Mouse (Mus musculus) thymus, adult 2 months (tissue): ENCODE results near the gene Rhoq. TPM values are rescaled to one million over a fixed set of nuclear protein-coding genes. Genes with fewer than 3 reads are reported as not detected.

Experiments
- DNase-seq: peaks from one replicate; pipeline ENCODE4 v3.0.0; 2021
- H3K27ac ChIP-seq: fragments of 200-500 bp; 2 replicates; pipeline ENCODE4 v1.5.1; 2012; ENCODE audit warnings: low read length, control low read depth; ENCODE audit not compliant: control insufficient read depth, insufficient read depth
- H3K27me3 ChIP-seq: fragments of 200-500 bp; 2 replicates; pipeline ENCODE4 v1.6.1; 2012; ENCODE audit warnings: mild to moderate bottlenecking, low read length, moderate library complexity, mixed read lengths; ENCODE audit not compliant: control insufficient read depth, insufficient read depth
- H3K36me3 ChIP-seq: fragments of 200-500 bp; 2 replicates; pipeline ENCODE4 v1.6.1; 2012; ENCODE audit warnings: mild to moderate bottlenecking, low read length, moderate library complexity; ENCODE audit not compliant: control insufficient read depth, insufficient read depth
- H3K4me1 ChIP-seq: fragments of 200-500 bp; replicated peaks from 2 replicates; pipeline ENCODE4 v1.6.1; 2012; ENCODE audit warnings: low read length; ENCODE audit not compliant: control insufficient read depth, insufficient read depth
- H3K4me3 ChIP-seq: fragments of 200-500 bp; 2 replicates; pipeline ENCODE4 v1.5.1; 2012; ENCODE audit warnings: mild to moderate bottlenecking, low read length, control low read depth, moderate library complexity; ENCODE audit not compliant: control insufficient read depth, insufficient read depth
- CTCF ChIP-seq: fragments of 200-500 bp; IDR thresholded peaks from 2 replicates; pipeline ENCODE4 v1.5.1; 2012; ENCODE audit warnings: mild to moderate bottlenecking, control low read depth, low read length, moderate library complexity, borderline replicate concordance; ENCODE audit not compliant: control insufficient read depth, poor library complexity, insufficient read depth; ENCODE audit errors: extremely low read depth
- POLR2A ChIP-seq: fragments of 200-500 bp; IDR thresholded peaks from 2 replicates; pipeline ENCODE4 v1.6.1; 2012; ENCODE audit warnings: mild to moderate bottlenecking, low read length, control low read depth, moderate library complexity; ENCODE audit not compliant: control insufficient read depth, poor library complexity, insufficient read depth; ENCODE audit errors: extremely low read depth
- WGBS: fragments of 180-500 bp; shearing (Covaris S2); methylation state at CpG from one replicate; pipeline ENCODE4 v1.1.7; 2018; 5-methylcytosine and 5-hydroxymethylcytosine counted together
- polyA plus RNA-seq: library from polyadenylated mRNA; depleted of rRNA; stranded (reverse); fragments of >200 nt; gene quantifications from 2 replicates; pipeline ENCODE4 v1.2.3, GENCODE M21; 2012

Rhoq gene
- polyA plus RNA-seq, 1 experiment, result 14.5 TPM

- DNase-seq, result no peak
- H3K27ac ChIP-seq, result no peak overlapping the region
- TF ChIP-seq CTCF, result no peak
- no peak for TF ChIP-seq POLR2A
- 0 out of 2 replicates have a peak, but pooled peaks cover 3% of the 10 kb centered on the region for H3K27me3 ChIP-seq
- WGBS, result 63% methylated on average over 8 of the region's 8 CpGs
- peaks cover 21% of the 10 kb centered on the region for H3K4me1 ChIP-seq
- H3K36me3 ChIP-seq, result no peaks in the 10 kb centered on the region
- H3K4me3 ChIP-seq, result no peak overlapping the region
These were observed 1.5 kb upstream of the Rhoq start for GRCm38 (mm10) chr17:86961301-86961841.

- 3% methylated on average over 24 of the region's 24 CpGs for WGBS
- peak; percentile 84 for DNase-seq
- H3K4me1 ChIP-seq, result peaks cover 21% of the 10 kb centered on the region
- peak overlapping the region; percentile 61 for H3K4me3 ChIP-seq
- no peaks in the 10 kb centered on the region for H3K36me3 ChIP-seq
- TF ChIP-seq CTCF (peak; percentile 46; the same call in 1 of the 2 replicates), POLR2A (no peak)
- H3K27me3 ChIP-seq, result 0 out of 2 replicates have a peak, but pooled peaks cover 3% of the 10 kb centered on the region
- H3K27ac ChIP-seq, result no peak overlapping the region
These were observed 487 bp upstream of the Rhoq start for GRCm38 (mm10) chr17:86962297-86962893.

- 0 out of 2 replicates have a peak, but pooled peaks cover 3% of the 10 kb centered on the region for H3K27me3 ChIP-seq
- no peak for TF ChIP-seq CTCF
- TF ChIP-seq POLR2A, result no peak
- no peak for DNase-seq
- peak overlapping the region; percentile 61 for H3K4me3 ChIP-seq
- H3K36me3 ChIP-seq, result no peaks in the 10 kb centered on the region
- under 1% methylated on average over 24 of the region's 26 CpGs for WGBS
- no peak overlapping the region for H3K27ac ChIP-seq
- peaks cover 24% of the 10 kb centered on the region for H3K4me1 ChIP-seq
These were observed 662 bp downstream of the Rhoq start for GRCm38 (mm10) chr17:86963586-86963902.

GRCm38 (mm10) chr17:86964041-86964440 is 1.2 kb downstream of the Rhoq start:
- no peak for DNase-seq
- Histone ChIP-seq H3K27ac (no peak overlapping the region), H3K36me3 (no peaks in the 10 kb centered on the region), H3K4me1 (peaks cover 29% of the 10 kb centered on the region), H3K27me3 (0 out of 2 replicates have a peak, but pooled peaks cover 3% of the 10 kb centered on the region), H3K4me3 (no peak overlapping the region)
- no peak for TF ChIP-seq CTCF
- no peak for TF ChIP-seq POLR2A
- 22% methylated on average over 6 of the region's 6 CpGs for WGBS

- no peak for DNase-seq
- 33% methylated on average over 10 of the region's 10 CpGs for WGBS
- Histone ChIP-seq H3K27ac (no peak overlapping the region), H3K4me3 (no peak overlapping the region), H3K36me3 (no peaks in the 10 kb centered on the region), H3K4me1 (peaks cover 33% of the 10 kb centered on the region), H3K27me3 (0 out of 2 replicates have a peak, but pooled peaks cover 3% of the 10 kb centered on the region)
- no peak for TF ChIP-seq POLR2A
These were observed 1.6 kb downstream of the Rhoq start for GRCm38 (mm10) chr17:86964502-86964901.

- Histone ChIP-seq H3K27me3 (0 out of 2 replicates have a peak, but pooled peaks cover 3% of the 10 kb centered on the region), H3K4me3 (no peak overlapping the region)
- DNase-seq, result no peak
These were observed 2.2 kb downstream of the Rhoq start for GRCm38 (mm10) chr17:86965121-86965520.

More at GRCm38 (mm10) chr17:86965121-86965520, 2.2 kb downstream of the Rhoq start:
- 96% methylated on average over 8 of the region's 8 CpGs for WGBS
- Histone ChIP-seq H3K27ac (no peak overlapping the region), H3K4me1 (peaks cover 39% of the 10 kb centered on the region), H3K36me3 (no peaks in the 10 kb centered on the region)
- TF ChIP-seq CTCF (no peak), POLR2A (no peak)
